Mouse (Mus musculus) forelimb bud, embryonic 11.5 days (tissue): ENCODE results near the gene Tmem192.

Experiments used
- DNase-seq: peaks from one replicate; pipeline ENCODE4 v3.0.0-alpha.2; 2012; ENCODE audit warnings: low read depth, low spot score

Gene Tmem192

DNA sequence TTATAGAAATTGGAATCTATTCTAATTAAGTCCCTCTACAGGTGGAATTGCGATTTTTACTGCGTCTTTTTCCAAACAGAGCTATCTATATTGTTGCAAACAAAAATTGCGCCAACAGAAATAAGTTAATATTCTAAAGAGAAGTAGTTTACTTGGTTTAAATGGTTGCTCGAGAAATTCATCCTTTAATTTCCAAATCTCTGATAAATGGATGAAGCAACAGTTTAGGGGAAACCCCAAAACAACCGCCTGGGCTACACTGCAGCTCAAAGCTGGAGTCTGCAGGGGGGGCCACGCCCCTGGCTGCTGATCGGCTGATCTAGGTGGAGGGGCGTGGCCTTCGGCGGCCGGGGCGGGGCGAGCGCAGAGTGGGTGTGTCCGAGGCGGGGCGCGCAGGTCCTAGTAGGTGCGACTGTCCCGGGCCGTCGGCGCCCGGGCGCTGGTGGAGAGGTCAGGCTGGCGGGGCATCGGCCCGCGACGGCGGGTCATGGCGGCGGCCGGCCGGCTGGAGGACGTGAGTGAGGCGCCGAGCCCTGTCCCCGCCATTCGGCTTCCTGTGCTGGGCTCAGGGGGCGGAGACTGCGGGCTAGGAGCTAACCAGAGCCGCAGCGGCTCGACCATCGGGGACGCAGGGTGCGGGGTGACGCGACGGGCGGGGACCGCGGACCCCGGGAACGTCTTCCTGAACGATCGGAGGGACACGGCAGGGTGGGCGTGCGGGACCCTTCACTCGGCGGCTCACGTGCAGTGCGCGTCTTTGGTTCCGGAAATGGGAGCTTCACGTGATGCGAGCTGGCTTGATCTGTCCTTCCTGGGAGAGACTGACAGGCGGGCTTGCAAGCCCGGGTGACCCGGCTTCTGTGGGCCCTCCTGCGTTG lies at the start of gene Tmem192:
Gene Tmem192 (plus strand): TSS at position 366 of the 878 bp plus-strand sequence.
- peak; percentile 77 for DNase-seq

DNA sequence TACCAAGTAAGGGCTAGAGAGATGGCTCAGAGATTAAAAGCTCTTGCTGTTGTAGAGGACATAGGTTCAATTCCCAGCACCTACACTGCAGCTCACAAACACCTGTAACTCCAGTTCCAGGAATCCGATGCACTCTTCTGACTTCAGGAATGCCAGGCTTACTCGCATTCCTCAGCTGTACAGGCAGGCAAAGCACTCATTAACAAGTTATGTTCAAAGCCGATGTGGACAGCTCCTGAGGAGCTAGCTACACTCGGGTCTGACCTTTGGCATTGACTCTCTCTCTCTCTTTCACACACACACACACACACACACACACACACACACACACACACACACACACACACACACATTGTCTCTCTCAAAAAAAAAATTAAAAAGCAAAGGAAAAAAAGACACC lies 48.3 kb upstream of the Tmem192 start:
- peak; percentile 65 for DNase-seq

DNA sequence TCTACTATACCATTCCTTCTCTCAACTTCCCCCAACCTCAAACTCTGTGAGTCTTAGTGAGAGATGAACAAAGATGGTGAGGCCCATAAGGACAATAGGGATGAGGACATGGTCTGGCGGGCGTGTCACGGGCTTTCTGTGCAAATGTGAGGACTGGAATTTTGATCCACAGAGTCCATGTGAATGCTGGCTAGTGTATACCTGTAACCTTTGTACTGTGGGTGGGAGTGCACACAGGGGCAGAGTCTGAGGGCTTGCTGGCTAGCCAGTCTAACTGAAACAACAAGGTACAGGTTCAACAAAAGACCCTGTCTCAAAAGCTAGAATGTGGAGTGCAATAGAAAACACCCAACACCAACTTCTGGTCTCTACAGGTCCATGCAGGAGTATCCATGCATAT lies 46.3 kb upstream of the Tmem192 start:
- no peak for DNase-seq

DNA sequence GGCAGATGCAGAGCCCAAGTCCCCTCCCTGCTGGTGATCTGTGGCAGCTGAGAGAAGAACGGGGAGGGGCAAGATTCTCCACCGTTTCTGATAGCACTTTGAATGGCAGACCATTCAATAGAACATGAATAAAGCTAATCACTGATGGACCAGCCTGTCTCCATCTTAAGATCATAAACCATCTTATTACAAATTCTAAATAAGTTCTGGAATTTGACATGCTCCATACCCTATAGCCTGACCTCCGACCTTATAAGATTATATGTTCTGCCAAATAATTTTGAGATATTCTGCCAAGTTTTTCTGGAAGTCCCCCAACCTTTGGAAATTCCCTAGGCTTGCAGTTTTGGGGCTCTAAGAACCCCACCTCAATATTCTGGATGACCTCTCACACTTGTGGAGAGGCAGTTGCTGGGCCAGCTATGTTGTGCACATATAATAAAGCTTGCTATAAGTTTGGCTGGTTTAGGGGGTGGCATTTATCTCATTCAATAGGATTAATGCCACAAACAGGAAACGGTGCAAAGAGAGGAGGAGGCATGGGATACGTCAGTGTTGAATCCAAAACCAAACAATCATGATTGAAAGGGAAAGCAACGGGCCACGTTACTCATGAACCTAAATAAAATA lies 45.3 kb upstream of the Tmem192 start:
- no peak for DNase-seq

DNA sequence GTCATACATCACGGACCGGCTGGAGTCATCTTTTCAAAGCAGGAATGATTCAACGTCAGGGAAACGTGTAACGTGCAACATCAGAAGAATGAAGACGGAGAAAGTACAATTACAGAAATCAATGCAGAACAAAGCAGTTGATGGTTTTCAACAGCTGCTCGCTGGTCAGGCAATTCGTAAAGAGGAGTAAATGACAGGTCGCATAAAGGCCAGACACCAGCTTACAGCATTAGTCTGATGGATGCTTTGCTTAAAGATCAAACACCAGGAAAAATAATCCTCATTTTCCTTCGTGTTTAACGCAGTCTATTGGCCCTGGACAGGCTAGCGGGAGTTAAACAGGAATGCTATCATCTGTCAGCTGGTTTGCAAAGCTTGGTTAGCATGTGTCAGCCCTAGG lies 44.8 kb upstream of the Tmem192 start:
- no peak for DNase-seq

DNA sequence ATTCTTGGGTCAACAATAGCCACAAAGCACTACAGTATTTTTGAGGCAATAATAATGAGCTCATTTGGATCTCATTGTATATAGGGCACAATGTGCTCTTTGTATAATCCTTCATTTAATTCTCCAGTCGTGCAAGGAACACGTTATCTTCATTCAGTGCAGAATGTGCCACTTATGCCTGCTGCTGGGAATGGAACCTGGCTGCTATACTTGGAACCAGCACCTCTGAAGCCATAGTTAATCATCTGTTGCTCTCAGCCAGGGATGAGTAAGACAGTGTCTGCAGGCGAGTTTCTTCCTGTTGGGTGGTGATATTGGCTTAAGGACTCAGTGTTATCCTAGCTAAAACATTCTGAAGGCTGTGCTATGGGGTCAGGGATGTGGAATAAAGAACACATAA lies 43.2 kb upstream of the Tmem192 start:
- DNase-seq = no peak

DNA sequence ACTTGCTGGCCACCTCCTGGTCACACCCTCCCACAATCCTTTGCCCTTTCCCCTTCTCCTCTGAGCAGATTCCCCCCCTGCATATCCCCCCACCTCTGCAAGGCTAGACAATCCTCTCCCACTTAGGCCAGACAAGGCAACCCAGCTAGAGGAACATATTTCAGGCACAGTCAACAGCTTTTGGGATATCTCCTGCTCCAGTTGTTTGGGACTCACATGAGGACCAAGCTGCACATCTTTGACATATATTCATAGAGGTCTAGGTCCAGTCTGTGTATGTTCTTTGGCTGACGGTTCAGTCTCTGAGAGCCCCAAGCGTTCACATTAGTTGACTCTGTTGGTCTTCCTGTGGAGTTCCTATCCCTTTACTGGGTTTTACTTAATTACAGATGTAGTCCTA lies 37.0 kb upstream of the Tmem192 start:
- no peak for DNase-seq

DNA sequence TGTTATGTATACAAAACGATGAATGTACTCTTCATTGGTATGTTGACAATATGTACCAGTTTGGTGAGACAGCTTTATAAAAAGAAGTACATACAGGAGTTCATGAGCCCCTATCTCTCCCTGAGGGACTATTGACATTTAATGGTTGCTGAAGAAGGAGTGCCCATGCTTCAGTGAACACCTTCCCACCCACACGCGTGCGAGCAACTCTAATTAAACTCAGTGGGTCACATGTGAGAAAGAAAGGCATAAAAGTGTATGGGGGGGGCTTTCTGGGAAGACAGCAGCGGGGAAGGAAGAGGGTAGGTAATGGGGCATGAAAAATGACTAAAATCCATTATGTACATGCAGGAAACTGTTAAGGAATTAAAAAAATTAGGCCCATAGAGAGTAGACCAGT lies 30.2 kb upstream of the Tmem192 start:
- DNase-seq = no peak

DNA sequence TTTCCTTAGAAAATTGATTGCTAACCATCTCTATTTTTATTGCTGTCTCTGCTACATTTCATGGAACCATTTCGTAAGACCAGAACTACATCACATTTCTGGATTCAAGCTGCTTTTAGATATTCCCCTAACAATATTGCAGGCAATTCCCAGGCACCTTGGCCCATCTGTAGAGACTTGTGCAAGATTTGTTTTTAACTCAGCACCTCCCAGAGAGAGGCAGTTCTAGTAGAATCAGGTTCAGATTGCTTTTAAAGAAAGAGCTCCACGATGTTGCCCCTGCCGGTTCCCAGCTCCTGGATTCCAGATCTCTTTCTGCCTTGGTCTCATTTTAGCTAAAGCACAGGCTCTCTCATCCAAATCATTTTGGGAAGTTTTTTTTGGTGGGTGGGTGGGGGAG lies 23.7 kb upstream of the Tmem192 start:
- DNase-seq = no peak

DNA sequence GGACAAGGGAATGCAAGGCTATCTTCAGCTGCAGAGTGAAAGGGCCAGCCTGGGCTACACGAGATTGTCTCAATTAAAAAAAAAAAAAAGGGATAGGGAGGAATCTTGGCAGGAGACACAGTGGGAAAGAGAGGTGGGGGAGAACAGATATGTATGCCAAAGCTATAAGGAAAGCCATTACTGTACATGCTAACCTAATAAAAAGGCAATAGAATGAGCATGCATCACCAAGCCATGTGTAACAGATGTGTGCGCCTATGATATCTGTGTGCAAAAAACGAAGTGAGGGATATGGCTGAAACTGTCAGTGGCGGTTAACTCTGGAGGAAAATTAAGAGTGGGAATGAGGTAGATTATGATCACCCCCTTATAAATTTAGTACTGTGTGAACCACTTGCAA lies 21.2 kb upstream of the Tmem192 start:
- DNase-seq = no peak

DNA sequence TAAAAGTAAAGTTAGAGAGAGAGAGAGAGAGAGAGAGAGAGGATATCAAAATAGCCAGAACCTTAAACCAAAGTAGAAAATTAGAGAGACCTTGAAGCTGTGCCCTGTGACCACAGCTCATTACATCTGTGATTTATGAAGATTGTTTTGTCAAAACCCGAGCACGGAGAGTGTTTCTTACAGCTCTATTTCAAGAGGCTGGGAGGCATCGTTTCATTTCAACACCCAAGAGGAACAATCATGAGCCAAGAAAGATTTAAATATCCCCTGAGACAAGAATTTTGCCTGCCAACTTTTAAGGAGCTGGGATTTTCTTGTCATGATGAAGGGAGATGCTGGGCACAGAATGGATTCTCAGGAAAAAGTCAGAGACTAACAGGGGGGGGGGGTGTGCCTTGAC lies 20.6 kb upstream of the Tmem192 start:
- DNase-seq = no peak

DNA sequence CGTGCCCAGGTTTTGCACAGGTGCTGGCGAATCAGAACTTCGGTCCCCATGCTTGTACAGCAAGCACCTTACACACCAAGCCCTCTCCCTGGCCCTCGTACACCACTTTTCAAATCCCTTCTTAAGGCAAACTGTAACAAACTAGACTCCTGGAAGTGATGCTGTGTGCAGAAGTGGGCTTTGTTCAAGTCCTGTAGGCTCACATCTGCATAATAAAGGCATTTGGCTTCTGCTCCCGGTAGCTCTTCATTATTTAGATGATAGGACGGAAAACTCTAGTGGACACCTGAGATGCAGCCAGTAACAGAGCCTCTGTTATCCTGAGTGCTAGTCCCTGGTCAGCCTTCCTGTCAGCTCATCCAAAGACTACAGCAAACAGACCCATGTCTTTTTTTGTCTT lies 18.0 kb upstream of the Tmem192 start:
- no peak for DNase-seq

DNA sequence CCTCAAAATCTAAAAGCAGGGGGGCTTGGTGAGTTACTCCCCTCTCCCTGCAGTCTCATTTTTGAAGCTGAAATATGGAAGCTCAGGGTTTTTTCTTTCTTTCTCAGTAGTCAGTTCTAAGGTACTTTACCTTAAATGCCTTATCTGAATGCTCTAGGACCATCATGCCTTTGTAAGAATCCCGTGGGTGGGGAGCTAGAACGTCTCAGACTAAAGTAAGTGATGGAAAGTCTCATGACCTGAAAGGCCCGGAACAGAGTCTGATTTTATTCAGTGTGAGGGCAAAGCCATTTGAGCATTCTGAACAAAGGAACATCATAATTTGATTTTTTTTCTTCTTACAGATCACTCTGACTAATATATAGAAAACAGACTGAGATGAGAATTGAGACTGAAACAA lies 12.0 kb upstream of the Tmem192 start:
- DNase-seq = no peak

DNA sequence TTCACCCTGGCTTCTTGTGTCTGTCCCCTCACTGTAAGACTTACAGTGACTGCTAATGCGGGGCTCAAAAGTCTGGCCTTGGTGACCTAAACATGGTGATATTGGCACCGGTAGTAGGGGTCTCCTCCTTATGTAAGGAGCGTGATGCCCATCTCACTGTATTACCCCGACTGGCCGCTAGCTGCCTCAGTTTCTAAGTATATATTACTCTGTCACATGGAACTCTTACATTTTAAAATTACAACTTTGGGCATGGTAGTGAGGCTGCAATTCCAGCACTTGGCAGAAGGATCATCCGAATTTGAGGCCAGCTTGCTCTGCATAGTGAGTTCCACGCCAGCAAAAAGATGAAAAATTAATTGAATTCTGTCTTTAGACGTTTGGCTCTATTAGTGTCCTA lies 6.0 kb upstream of the Tmem192 start:
- no peak for DNase-seq

DNA sequence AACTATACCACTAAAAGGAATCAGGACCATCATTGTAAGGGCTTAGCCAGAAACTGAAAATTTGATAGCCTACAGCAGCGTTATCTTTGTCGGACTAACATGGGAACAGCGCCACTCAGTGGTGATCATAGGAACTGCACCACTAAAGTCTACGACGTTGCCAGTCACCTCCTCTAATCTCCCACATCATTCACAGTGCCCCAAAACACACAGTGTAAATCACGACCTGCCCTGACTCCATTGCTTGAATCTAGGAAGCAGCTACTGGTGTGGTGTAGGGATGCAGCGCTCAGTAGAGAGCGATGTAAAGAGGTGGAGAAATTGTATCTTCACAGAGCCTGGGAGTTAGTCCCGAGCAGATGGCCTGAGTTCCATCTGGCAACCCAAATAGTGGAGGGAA lies 5.5 kb upstream of the Tmem192 start:
- DNase-seq = peak; percentile 83

DNA sequence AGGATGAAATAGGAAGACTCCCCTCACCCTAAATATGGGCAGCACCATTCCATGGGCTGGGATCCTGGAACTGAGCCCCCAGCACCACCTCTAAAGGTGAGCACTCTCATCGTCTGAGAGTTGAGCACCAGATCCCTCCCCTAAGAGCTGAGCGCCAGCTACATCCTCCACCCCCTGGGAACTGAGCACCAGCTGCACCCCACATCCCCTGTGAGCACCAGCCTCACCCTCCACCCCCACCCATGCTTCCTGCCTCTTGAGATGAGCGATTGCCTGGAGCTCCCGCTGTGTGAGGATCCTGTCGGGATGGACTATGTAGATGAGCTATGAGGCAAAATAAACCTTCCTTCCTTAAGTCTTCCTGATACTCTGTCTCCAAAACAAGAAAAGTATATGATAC lies 4.0 kb upstream of the Tmem192 start:
- no peak for DNase-seq

DNA sequence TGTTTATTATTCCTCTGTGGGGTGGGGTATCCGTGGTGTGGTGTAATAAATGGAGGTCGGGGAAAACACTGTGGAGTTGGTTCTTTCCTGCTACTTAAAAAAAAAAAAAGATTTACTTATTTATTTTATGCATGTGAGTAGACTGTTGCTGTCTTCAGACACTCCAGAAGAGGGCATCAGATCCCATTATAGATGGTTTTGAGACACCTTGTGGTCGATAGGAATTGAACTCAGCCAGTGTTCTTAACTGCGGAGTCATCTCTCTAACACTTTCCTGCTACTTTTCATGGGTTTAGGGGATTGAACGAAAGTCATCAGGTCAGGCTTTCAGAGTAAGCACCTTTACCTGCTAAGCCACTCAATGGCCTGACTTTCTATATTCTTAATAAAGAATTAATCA lies 2.2 kb upstream of the Tmem192 start:
- no peak for DNase-seq

DNA sequence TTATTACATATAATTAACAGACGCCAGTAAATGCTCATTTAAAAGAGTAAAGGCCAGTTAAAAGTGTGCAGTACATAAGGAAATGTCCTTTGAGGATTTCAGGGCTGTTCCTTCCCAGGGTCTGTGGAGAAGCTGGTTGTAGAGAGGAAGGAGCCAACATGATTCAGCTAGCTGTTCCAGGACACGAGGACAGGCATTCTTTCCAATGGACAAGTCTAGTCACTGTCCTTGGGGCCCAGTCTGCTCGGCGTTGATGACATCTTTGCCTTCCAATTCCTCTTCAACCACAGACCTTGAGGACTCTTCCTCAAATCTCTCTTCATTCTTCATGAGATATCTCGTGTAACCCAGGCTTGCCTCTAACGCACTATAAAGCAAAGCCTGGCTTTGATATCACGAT lies 1.4 kb upstream of the Tmem192 start:
- DNase-seq = no peak

DNA sequence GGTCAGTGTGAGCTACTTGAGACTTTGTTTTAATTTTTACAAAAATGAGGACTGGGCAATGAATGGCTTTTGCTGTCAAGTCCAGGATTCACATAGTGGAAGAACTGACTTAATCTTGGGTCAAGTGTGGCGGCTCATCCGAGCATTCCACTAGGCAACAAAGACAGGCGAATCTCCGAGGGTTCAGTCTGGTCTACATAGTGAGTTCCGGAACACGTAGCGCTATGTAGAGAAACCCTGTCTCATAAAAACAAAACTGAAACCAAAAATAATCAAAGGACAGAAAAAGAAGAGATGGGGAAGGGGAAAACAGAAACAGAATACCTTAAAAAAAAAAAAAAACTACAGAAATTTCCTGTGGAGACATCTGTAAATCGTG lies 555 bp upstream of the Tmem192 start:
- no peak for DNase-seq

DNA sequence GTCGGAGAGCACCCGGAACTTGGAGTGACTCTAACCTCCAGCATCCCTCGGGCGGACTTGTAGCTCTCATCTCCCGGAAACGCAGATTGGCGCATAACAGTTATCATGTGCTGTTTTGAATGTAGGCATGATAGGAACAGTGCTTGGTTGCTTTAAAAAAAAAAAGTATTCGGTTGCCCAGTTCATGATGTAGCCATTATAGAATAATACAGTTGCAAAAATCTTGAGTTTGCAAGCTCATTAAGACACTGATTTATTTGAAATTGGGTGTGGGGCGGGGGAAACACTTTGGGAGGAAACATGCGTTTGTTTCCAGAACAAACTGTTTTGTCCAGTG lies 681 bp downstream of the Tmem192 start:
- DNase-seq = no peak

DNA sequence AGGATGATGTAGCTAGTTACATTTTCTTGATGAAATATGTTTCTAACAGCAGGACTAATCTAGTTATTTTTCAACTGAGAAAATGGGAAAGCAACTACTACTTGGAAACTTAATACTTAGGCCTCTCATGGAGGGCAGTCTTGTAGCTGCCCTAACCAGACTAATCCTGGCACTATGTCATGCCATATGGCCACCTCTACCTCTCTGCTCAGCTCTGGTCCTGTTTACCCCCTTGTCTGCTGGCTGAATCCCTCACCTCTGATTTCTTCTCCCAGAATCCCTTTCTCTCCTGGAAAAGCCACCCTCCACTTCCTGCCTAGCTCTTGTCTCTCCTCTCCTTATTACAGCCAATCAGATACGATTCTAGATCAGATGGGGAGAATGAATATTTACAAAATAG lies 1.4 kb downstream of the Tmem192 start:
- no peak for DNase-seq

DNA sequence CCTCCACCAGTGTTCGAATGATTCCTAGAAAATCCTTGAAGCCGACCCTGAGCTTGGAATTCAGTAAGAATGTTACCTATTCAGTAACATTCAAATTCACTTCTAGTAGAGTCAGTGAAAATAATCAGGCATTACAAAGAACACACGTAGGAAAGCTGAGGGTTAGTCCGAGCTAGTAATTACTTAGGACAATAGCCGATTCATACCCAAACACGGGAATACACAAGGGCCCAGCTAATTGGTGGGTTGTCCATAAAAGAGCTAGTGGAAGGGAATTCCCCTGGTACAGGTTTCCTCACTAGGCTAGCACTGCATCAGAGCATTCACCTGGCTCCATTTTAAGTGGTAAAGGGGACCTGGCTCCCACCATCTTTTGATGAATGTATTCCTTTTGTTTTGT lies 5.1 kb downstream of the Tmem192 start:
- DNase-seq = no peak

DNA sequence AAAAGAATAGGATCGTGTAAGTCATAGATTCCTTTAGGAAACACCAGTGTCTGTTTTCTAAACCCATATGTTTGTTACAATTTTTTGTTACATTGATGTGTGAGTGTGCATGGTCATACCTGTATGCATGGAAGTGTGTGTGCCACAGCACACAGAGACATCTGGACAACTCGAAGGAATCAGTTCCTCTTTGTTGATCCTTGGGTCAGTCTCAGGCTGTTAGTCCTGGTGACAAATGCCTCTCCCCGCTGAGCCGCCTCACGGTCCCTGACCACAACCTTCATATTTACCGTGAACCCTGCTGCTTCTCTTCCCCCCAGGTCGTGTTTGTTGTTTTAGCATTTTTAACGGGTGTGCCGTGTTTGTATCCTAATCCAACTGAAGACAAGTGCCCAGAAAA lies 12.0 kb downstream of the Tmem192 start:
- no peak for DNase-seq

DNA sequence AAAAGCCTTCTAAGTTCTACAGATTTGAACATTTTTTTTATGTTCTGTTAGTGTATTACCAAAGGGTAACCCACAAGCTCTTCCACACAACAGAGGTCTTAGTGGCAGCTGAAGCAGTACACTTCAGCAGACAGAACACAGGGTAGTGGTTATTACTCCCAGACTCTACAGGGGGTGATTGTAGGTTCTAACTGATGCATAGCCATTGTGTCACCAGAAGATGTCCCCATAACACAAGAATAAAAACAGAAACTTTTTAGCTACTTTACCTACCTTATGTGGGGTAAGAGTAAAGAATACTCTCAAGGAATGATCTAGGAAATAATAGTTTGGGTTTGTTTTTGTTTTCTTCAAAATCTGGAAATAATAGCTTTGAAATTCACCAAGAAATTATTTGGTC lies 15.9 kb downstream of the Tmem192 start:
- no peak for DNase-seq
